Mouse (Mus musculus) embryonic fibroblast, embryonic 13.5 days (primary cell): ENCODE results near the gene Fam98b.

ENCODE experiments used
- CTCF ChIP-seq: IDR thresholded peaks from 2 replicates; pipeline ENCODE4 v1.5.1; 2011; ENCODE audit warnings: mild to moderate bottlenecking, control low read depth, low read length, moderate library complexity, borderline replicate concordance; ENCODE audit not compliant: insufficient read depth
- POLR2A ChIP-seq: IDR thresholded peaks from 2 replicates; pipeline ENCODE4 v1.6.1; 2011; ENCODE audit warnings: low read depth, mild to moderate bottlenecking, control low read depth, low read length, moderate library complexity

- TF ChIP-seq CTCF: no peak
- TF ChIP-seq POLR2A: no peak
Observed at GRCm38 (mm10) chr2:117250001-117250510, 517 bp downstream of the Fam98b start.
